Mouse (Mus musculus) MEL (cell line): Measurements from ENCODE around the gene Htra2. TPM values are rescaled to one million over a fixed set of nuclear protein-coding genes. Genes with fewer than 3 reads are reported as not detected.
A peak's percentile ranks its signal among the peaks of the same experiment; 100 is the strongest.

Experiments
- DNase-seq: peaks from one replicate; pipeline ENCODE4 v3.0.0; 2011; ENCODE audit warnings: low read depth, low spot score
- H3K27ac ChIP-seq: 2 replicates; pipeline ENCODE4 v1.5.1; 2012; ENCODE audit warnings: low read depth, mild to moderate bottlenecking, control low read depth, low read length, moderate library complexity; ENCODE audit not compliant: control insufficient read depth
- H3K27me3 ChIP-seq, 2 experiments: fragments of 150-350 bp in 1 of 2; sonication (generic) in 1 of 2; 2 replicates each; pipeline ENCODE4 v1.6.1; 2012; ENCODE audit warnings: low read length in 2 of 2, mild to moderate bottlenecking in 2 of 2, improper control_type of control experiment in 1 of 2, moderate library complexity in 1 of 2; ENCODE audit not compliant: insufficient read depth in 2 of 2, control insufficient read depth in 1 of 2
- H3K36me3 ChIP-seq, 2 experiments: 2 replicates each; pipeline ENCODE4 v1.6.1; 2012 to 2014; ENCODE audit warnings: low read length in 2 of 2, improper control_type of control experiment in 1 of 2, inconsistent platforms in 1 of 2, mild to moderate bottlenecking in 1 of 2; ENCODE audit not compliant: insufficient read depth in 2 of 2, control insufficient read depth in 1 of 2
- H3K4me1 ChIP-seq, 2 experiments: fragments of 150-350 bp in 1 of 2; sonication (generic) in 1 of 2; 2 replicates each; pipeline ENCODE4 v1.6.1; 2012; ENCODE audit warnings: low read length in 2 of 2, improper control_type of control experiment in 1 of 2, mild to moderate bottlenecking in 1 of 2; ENCODE audit not compliant: insufficient read depth in 2 of 2, control insufficient read depth in 1 of 2
- H3K4me3 ChIP-seq, 2 experiments: fragments of 150-350 bp in 1 of 2; sonication (generic) in 1 of 2; 2 replicates each; pipeline ENCODE4 v1.5.1; 2012; ENCODE audit warnings: low read depth in 2 of 2, low read length in 2 of 2, mild to moderate bottlenecking in 2 of 2, moderate library complexity in 2 of 2, control low read depth in 1 of 2, improper control_type of control experiment in 1 of 2; ENCODE audit not compliant: control insufficient read depth in 1 of 2, insufficient read depth in 1 of 2
- H3K79me2 ChIP-seq: 2 replicates; pipeline ENCODE4 v1.6.1; 2012; ENCODE audit warnings: mild to moderate bottlenecking, low read length, moderate library complexity; ENCODE audit not compliant: control insufficient read depth, poor library complexity, insufficient read depth
- H3K9ac ChIP-seq: 2 replicates; pipeline ENCODE4 v1.6.1; 2012; ENCODE audit warnings: low read depth, mild to moderate bottlenecking, control low read depth, low read length, moderate library complexity; ENCODE audit not compliant: control insufficient read depth, poor library complexity, severe bottlenecking
- H3K9me3 ChIP-seq: fragments of 150-350 bp; sonication (generic); replicated peaks from 2 replicates; pipeline ENCODE4 v1.6.1; 2012; ENCODE audit warnings: mild to moderate bottlenecking, low read length, improper control_type of control experiment, moderate library complexity; ENCODE audit not compliant: insufficient read depth
- BHLHE40 ChIP-seq: IDR thresholded peaks from 2 replicates; pipeline ENCODE4 v1.6.1; 2012; ENCODE audit warnings: low read depth, mild to moderate bottlenecking, inconsistent platforms, low read length, improper control_type of control experiment, borderline replicate concordance
- CHD1 ChIP-seq: IDR thresholded peaks from 2 replicates; pipeline ENCODE4 v1.6.1; 2012; ENCODE audit warnings: low read depth, mild to moderate bottlenecking, inconsistent platforms, low read length, improper control_type of control experiment
- CTCF ChIP-seq, 3 experiments: IDR thresholded peaks in 2 of 3; conservative IDR thresholded peaks in 1 of 3; 2 replicates each; pipeline ENCODE4 v1.5.1; 2011 to 2012; ENCODE audit warnings: low read length in 3 of 3, low read depth in 2 of 3, mild to moderate bottlenecking in 2 of 3, improper control_type of control experiment in 1 of 3, inconsistent platforms in 1 of 3, mixed read lengths in 1 of 3, moderate library complexity in 1 of 3; ENCODE audit not compliant: control insufficient read depth in 1 of 3, insufficient read depth in 1 of 3, poor library complexity in 1 of 3, severe bottlenecking in 1 of 3
- E2F4 ChIP-seq: IDR thresholded peaks from 2 replicates; pipeline ENCODE4 v1.6.1; 2011; ENCODE audit warnings: low read depth, low read length, improper control_type of control experiment, borderline replicate concordance
- EP300 ChIP-seq, 2 experiments: IDR thresholded peaks; 2 replicates each; pipeline ENCODE4 v1.6.1; 2011; ENCODE audit warnings: improper control_type of control experiment in 2 of 2, low read length in 2 of 2, low read depth in 1 of 2, mild to moderate bottlenecking in 1 of 2
- GABPA ChIP-seq: IDR thresholded peaks from 2 replicates; pipeline ENCODE4 v1.6.1; 2012; ENCODE audit warnings: low read depth, mild to moderate bottlenecking, inconsistent platforms, low read length, improper control_type of control experiment, moderate library complexity
- HCFC1 ChIP-seq: IDR thresholded peaks from 2 replicates; pipeline ENCODE4 v1.6.1; 2012; ENCODE audit warnings: low read depth, mild to moderate bottlenecking, inconsistent platforms, low read length, improper control_type of control experiment, moderate library complexity
- KAT2A ChIP-seq: conservative IDR thresholded peaks from 2 replicates; pipeline ENCODE4 v1.6.1; 2012; ENCODE audit warnings: low read depth, low read length, improper control_type of control experiment, inconsistent platforms
- MAZ ChIP-seq: IDR thresholded peaks from 2 replicates; pipeline ENCODE4 v1.6.1; 2012; ENCODE audit warnings: low read depth, mild to moderate bottlenecking, inconsistent platforms, low read length, improper control_type of control experiment
- MEF2A ChIP-seq: IDR thresholded peaks from 2 replicates; pipeline ENCODE4 v1.6.1; 2014; ENCODE audit warnings: low read depth, mild to moderate bottlenecking, inconsistent platforms, low read length, improper control_type of control experiment; ENCODE audit not compliant: poor library complexity, insufficient replicate concordance, severe bottlenecking; ENCODE audit errors: extremely low read depth
- MYB ChIP-seq: IDR thresholded peaks from 2 replicates; pipeline ENCODE4 v1.6.1; 2011; ENCODE audit warnings: mild to moderate bottlenecking, low read depth, low read length, improper control_type of control experiment
- NRF1 ChIP-seq: IDR thresholded peaks from 2 replicates; pipeline ENCODE4 v1.6.1; 2014; ENCODE audit warnings: low read depth, mild to moderate bottlenecking, inconsistent platforms, low read length, improper control_type of control experiment, moderate library complexity; ENCODE audit not compliant: poor library complexity, insufficient read depth, severe bottlenecking
- POLR2AphosphoS5 ChIP-seq: IDR thresholded peaks from 2 replicates; pipeline ENCODE4 v1.6.1; 2012; ENCODE audit warnings: low read depth, borderline replicate concordance, mild to moderate bottlenecking, inconsistent platforms, low read length, moderate library complexity, mixed read lengths
- RAD21 ChIP-seq: IDR thresholded peaks from 2 replicates; pipeline ENCODE4 v1.6.1; 2011; ENCODE audit warnings: mild to moderate bottlenecking, low read depth, low read length, improper control_type of control experiment
- SIN3A ChIP-seq: IDR thresholded peaks from 2 replicates; pipeline ENCODE4 v1.6.1; 2012; ENCODE audit warnings: low read length, improper control_type of control experiment, inconsistent platforms
- SMC3 ChIP-seq: IDR thresholded peaks from 2 replicates; pipeline ENCODE4 v1.6.1; 2011; ENCODE audit warnings: low read depth, low read length, improper control_type of control experiment
- TAL1 ChIP-seq: IDR thresholded peaks from 2 replicates; pipeline ENCODE4 v1.6.1; 2012; ENCODE audit warnings: mild to moderate bottlenecking, inconsistent platforms, low read length, moderate library complexity, mixed read lengths
- TCF12 ChIP-seq: IDR thresholded peaks from 2 replicates; pipeline ENCODE4 v1.6.1; 2014; ENCODE audit warnings: low read depth, mild to moderate bottlenecking, inconsistent platforms, low read length, improper control_type of control experiment, moderate library complexity
- USF1 ChIP-seq: IDR thresholded peaks from 2 replicates; pipeline ENCODE4 v1.6.1; 2014; ENCODE audit warnings: low read depth, mild to moderate bottlenecking, inconsistent platforms, low read length, improper control_type of control experiment, moderate library complexity
- polyA plus RNA-seq, 2 experiments: library from polyadenylated mRNA; stranded (reverse) in 1 of 2; unstranded in 1 of 2; fragments of >175 nt in 1 of 2; fragments of >200 nt in 1 of 2; gene quantifications; 2 replicates each; pipeline versions ENCODE4 v1.2.1 to v1.2.4; 2012; ENCODE audit warnings: low replicate concordance in 2 of 2, low read depth in 1 of 2; ENCODE audit not compliant: insufficient read length in 2 of 2, insufficient read depth in 1 of 2, missing spikeins in 1 of 2
- total RNA-seq: library from RNA; depleted of rRNA; stranded (reverse); fragments of 300-350 nt; gene quantifications from 2 replicates; pipeline ENCODE4 v1.2.3, GENCODE M21; 2012

Gene Htra2
- total and polyA plus RNA-seq, 3 experiments, result 107 to 133 TPM; not detected in 1

DNA sequence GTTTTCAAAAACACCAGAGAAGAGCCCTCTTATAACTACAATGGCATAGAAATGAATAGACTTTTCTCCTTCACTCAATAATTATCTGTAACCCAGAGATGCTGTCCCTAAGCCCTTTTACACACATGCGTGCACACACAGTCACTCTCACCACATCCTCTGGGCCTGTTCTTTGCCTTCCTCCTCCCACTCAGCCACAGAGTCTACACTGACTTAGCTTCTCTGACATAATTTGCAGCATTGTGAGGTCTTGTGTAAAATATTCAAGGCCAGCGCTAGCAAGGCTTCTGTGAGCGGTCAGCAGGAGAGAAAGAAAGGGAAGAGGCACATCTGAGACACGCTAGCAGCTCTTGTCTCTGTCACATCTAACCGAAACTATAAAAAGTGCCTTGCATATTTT, 41.6 kb downstream of the Htra2 start (continued):
- TF ChIP-seq KAT2A (no peak), CHD1 (no peak), MEF2A (no peak), GABPA (no peak), SIN3A (0 out of 2 replicates have a peak, but pooled peaks have one; percentile 40), POLR2AphosphoS5 (no peak), TAL1 (no peak), NRF1 (no peak), USF1 (no peak), EP300 (IDR thresholded peaks at IDR 0.05; ENCODE audit: low read depth in 1 of 2, low read length in 2 of 2) (peak in 1 of 2 experiments; percentile 24; a peak in 1 of 4 replicates), SMC3 (no peak), TCF12 (0 out of 2 replicates have a peak, but pooled peaks have one; percentile 12), BHLHE40 (no peak), MYB (no peak), CTCF (IDR thresholded peaks at IDR 0.05 in 2 of 3, conservative IDR thresholded peaks at IDR 0.05 in 1 of 3; ENCODE audit: control insufficient read depth in 1 of 3, insufficient read depth in 1 of 3, low read depth in 2 of 3, low read length in 3 of 3, poor library complexity in 1 of 3, severe bottlenecking in 1 of 3) (no peak)

GRCm38 (mm10) chr6:83011756-83012155, 43.3 kb downstream of the Htra2 start:
- peaks cover 0 to 53% of the 10 kb centered on the region in 2 experiments; a peak in 2 of 4 replicates for H3K36me3 ChIP-seq
- H3K4me3 ChIP-seq, result no peak overlapping the region
- H3K27ac ChIP-seq, result peak overlapping the region; percentile 40
- peak; percentile 51 for DNase-seq
- H3K4me1 ChIP-seq, result peaks cover 42 to 56% of the 10 kb centered on the region in 2 experiments
- no peak overlapping the region; the same call in 1 of the 2 replicates for H3K9ac ChIP-seq
- no peaks in the 10 kb centered on the region for H3K9me3 ChIP-seq
- H3K27me3 ChIP-seq, result no peaks in the 10 kb centered on the region
- TF ChIP-seq MAZ (no peak), MEF2A (no peak), RAD21 (no peak), E2F4 (no peak), POLR2AphosphoS5 (no peak), HCFC1 (no peak)
- peaks cover 3% of the 10 kb centered on the region for H3K79me2 ChIP-seq
